Mouse (Mus musculus) heart, postnatal 0 days (tissue): ENCODE results near the gene Pakap. TPM values are rescaled to one million over a fixed set of nuclear protein-coding genes. Genes with fewer than 3 reads are reported as not detected.

Experiments used
- ATAC-seq: fragments of 200-750 bp; cut with Nextera tagmentation; 2 replicates; pipeline ENCODE4 v1.8.0; 2017; ENCODE audit warnings: low read depth, moderate number of reproducible peaks, moderate library complexity; ENCODE audit not compliant: insufficient read depth
- DNase-seq: peaks from one replicate; pipeline ENCODE4 v3.0.0-alpha.2; 2016; ENCODE audit warnings: low spot score
- H3K27ac ChIP-seq: fragments of 300-500 bp; sonication (generic); 2 replicates; pipeline ENCODE4 v1.5.1; 2014; ENCODE audit warnings: low read depth, mild to moderate bottlenecking
- H3K27me3 ChIP-seq: fragments of 300-500 bp; sonication (generic); 2 replicates; pipeline ENCODE4 v1.6.1; 2014; ENCODE audit warnings: low read length, mixed read lengths; ENCODE audit not compliant: control insufficient read depth, insufficient read depth
- H3K36me3 ChIP-seq: fragments of 300-500 bp; sonication (generic); replicated peaks from 2 replicates; pipeline ENCODE4 v1.6.1; 2014; ENCODE audit warnings: low read length, mixed read lengths; ENCODE audit not compliant: control insufficient read depth, insufficient read depth
- H3K4me1 ChIP-seq: fragments of 300-500 bp; sonication (generic); 2 replicates; pipeline ENCODE4 v1.6.1; 2014; ENCODE audit warnings: antibody characterized with exemption; ENCODE audit not compliant: control insufficient read depth, insufficient read depth
- H3K4me2 ChIP-seq: fragments of 300-500 bp; sonication (generic); 2 replicates; pipeline ENCODE4 v1.6.1; 2014; ENCODE audit warnings: low read depth, mild to moderate bottlenecking, low read length, moderate library complexity
- H3K4me3 ChIP-seq: fragments of 300-500 bp; sonication (generic); 2 replicates; pipeline ENCODE4 v1.5.1; 2014; ENCODE audit warnings: low read depth, low read length
- H3K9ac ChIP-seq: fragments of 300-500 bp; sonication (generic); replicated peaks from 2 replicates; pipeline ENCODE4 v1.6.1; 2014; ENCODE audit warnings: low read depth, low read length, mixed read lengths
- H3K9me3 ChIP-seq: fragments of 300-500 bp; sonication (generic); replicated peaks from 2 replicates; pipeline ENCODE4 v1.6.1; 2016; ENCODE audit warnings: low read length; ENCODE audit not compliant: control insufficient read depth
- CTCF ChIP-seq: IDR thresholded peaks from 2 replicates; pipeline ENCODE4 v1.5.1; 2016; ENCODE audit warnings: antibody characterized with exemption, control low read depth, low read depth
- EP300 ChIP-seq: IDR thresholded peaks from 2 replicates; pipeline ENCODE4 v1.6.1; 2016; ENCODE audit warnings: antibody characterized with exemption, low read depth
- WGBS: fragments of 180-500 bp; shearing (Covaris S2); extraction: QIAGEN DNeasy Blood & Tissue Kit; methylation state at CpG from one replicate; pipeline ENCODE4 v1.1.7; 2014; 5-methylcytosine and 5-hydroxymethylcytosine counted together
- polyA plus RNA-seq: library from polyadenylated mRNA; unstranded; fragments of >200 nt; fragmentation: Nextera tagmentation; extraction: Ambion mirVana; gene quantifications from 2 replicates; pipeline ENCODE4 v1.2.1, GENCODE M21; 2015
- total RNA-seq: library from RNA; depleted of rRNA; stranded (reverse); fragments of >200 nt; gene quantifications from 2 replicates; pipeline ENCODE4 v1.2.3, GENCODE M21; 2014; ENCODE audit warnings: low replicate concordance

The Pakap gene
- total and polyA plus RNA-seq, 2 experiments from 2014 or later = 21.1 to 43.7 TPM

DNA sequence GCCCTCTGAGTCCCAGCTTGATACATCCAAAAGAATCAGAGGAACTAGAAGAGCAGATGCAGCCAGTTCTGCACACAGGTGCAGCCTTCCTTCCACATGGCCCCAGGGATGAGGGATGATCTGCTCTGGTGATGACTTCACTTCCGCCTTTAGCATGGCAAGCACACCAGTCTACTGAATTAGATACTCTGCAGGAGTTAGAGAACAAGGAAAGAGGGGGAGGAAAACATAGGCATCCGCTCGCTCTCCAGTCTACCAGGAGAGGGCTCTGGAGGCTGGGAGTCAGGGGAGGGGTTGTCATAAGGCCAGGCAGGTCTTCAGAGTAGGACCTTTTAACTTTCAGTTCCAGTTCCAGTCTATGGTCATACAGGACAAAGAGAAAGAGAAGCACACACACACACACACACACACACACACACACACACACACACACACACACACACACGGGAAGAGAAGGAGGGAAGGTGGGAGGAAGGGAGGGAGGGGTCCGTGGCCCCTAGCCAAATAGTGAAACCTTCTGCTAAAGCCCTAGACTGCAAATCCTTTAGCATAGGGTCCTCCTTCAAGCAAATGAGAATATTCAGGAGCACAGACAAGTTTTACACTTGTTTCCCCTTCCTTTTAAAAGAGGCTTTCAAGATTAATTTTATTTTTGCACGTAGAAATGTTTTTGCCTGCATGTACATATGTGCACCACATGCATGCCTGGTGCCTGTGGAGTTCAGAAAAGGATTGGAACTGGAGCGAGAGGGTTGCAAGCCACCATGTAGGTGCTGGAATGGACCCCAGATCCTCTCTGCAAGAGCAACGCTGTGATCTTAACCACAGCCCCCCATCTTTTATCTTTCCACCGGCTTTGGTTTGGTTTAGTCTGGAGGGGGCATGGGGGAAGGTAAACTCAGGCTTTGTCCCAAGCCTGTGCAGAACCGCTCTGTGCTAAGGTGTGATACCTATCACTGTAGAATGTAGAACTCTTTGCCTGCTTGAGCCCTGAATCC, 346.5 kb downstream of the Pakap start:
- no peaks in the 10 kb centered on the region for H3K36me3 ChIP-seq
- H3K4me2 ChIP-seq = no peak overlapping the region
- DNase-seq (no peak), ATAC-seq (peak; percentile 33; the same call in 1 of the 2 replicates)
- no peak overlapping the region for H3K4me3 ChIP-seq
- H3K27ac ChIP-seq = no peak overlapping the region
- no peaks in the 10 kb centered on the region for H3K9me3 ChIP-seq
- peaks cover 14% of the 10 kb centered on the region for H3K4me1 ChIP-seq
- WGBS = 66% methylated on average over 10 of the region's 10 CpGs
- no peaks in the 10 kb centered on the region for H3K27me3 ChIP-seq
- no peak overlapping the region for H3K9ac ChIP-seq
- TF ChIP-seq CTCF (peak; percentile 23; the same call in 1 of the 2 replicates), EP300 (no peak)

GRCm38 (mm10) chr4:57915216-57915965, 347.4 kb downstream of the Pakap start:
- 31% methylated on average over 17 of the region's 17 CpGs for WGBS
- DNase-seq = no peak
- peak; percentile 47 for ATAC-seq
- no peak for TF ChIP-seq EP300
- TF ChIP-seq CTCF = no peak
- peak overlapping the region; percentile 52 for H3K4me2 ChIP-seq
- H3K4me1 ChIP-seq = peaks cover 14% of the 10 kb centered on the region
- no peak overlapping the region for H3K27ac ChIP-seq
- H3K27me3 ChIP-seq = no peaks in the 10 kb centered on the region
- no peaks in the 10 kb centered on the region for H3K9me3 ChIP-seq
- H3K36me3 ChIP-seq = no peaks in the 10 kb centered on the region
- no peak overlapping the region for H3K9ac ChIP-seq
- H3K4me3 ChIP-seq = peak overlapping the region; percentile 18

DNA sequence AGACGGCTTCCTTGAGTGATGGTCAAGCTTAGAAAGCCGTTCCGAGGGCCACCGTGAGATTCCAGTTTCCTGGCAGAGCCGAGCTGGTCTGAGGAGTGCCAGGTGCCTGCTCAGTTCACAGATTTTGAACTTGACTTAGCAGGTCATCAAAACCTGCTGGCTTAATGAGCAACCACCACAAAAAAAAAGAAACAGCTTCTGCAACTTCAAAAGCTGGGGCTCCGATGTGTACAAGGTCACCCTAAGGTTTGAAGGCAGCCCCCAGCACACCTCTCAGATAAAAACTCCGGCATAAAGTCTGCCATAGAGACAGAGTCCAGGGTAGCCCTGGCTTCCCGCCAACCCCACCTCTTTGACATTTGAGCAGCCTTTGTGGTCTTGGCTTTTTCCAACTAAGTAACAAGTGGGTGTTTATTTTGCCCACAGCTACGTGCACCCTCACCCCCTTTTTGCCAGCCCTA, 348.3 kb downstream of the Pakap start, which contains the start of gene D630039A03Rik:
Gene D630039A03Rik (minus strand): TSS at position 97 of the 461 bp plus-strand sequence.
- no peak within 1 kb of the TSS for H3K27ac ChIP-seq
- H3K9me3 ChIP-seq = no peaks in the 10 kb centered on the region
- H3K4me3 ChIP-seq = peak within 1 kb of the TSS; percentile 18
- no peaks in the 10 kb centered on the region for H3K27me3 ChIP-seq
- DNase-seq (no peak), ATAC-seq (no peak)
- TF ChIP-seq CTCF (no peak), EP300 (no peak)
- no peaks in the 10 kb centered on the region for H3K36me3 ChIP-seq
- no peak within 1 kb of the TSS for H3K9ac ChIP-seq
- H3K4me2 ChIP-seq = peak within 1 kb of the TSS; percentile 52
- WGBS = 5% methylated on average over 9 of the region's 9 CpGs
- peaks cover 14% of the 10 kb centered on the region for H3K4me1 ChIP-seq

GRCm38 (mm10) chr4:57916711-57917110, 348.7 kb downstream of the Pakap start:
- no peak for ATAC-seq
- no peak overlapping the region for H3K9ac ChIP-seq
- peaks cover 14% of the 10 kb centered on the region for H3K4me1 ChIP-seq
- DNase-seq = no peak
- no peak for TF ChIP-seq EP300
- no peak for TF ChIP-seq CTCF
- H3K4me2 ChIP-seq = peak overlapping the region; percentile 52; the same call in 1 of the 2 replicates
- H3K27ac ChIP-seq = no peak overlapping the region
- no peaks in the 10 kb centered on the region for H3K9me3 ChIP-seq
- H3K36me3 ChIP-seq = no peaks in the 10 kb centered on the region
- 77% methylated on average over 4 of the region's 4 CpGs for WGBS
- no peaks in the 10 kb centered on the region for H3K27me3 ChIP-seq
- no peak overlapping the region for H3K4me3 ChIP-seq

- no peak for DNase-seq
- Histone ChIP-seq H3K27ac (no peak overlapping the region), H3K4me3 (no peak overlapping the region), H3K4me2 (no peak overlapping the region), H3K4me1 (peaks cover 13% of the 10 kb centered on the region), H3K36me3 (no peaks in the 10 kb centered on the region), H3K9me3 (no peaks in the 10 kb centered on the region), H3K27me3 (no peaks in the 10 kb centered on the region), H3K9ac (no peak overlapping the region)
- no peak for ATAC-seq
- 35% methylated on average over 8 of the region's 8 CpGs for WGBS
- TF ChIP-seq CTCF = no peak
- TF ChIP-seq EP300 = no peak
These were observed 351.8 kb downstream of the Pakap start for GRCm38 (mm10) chr4:57919494-57920423.
